Mouse (Mus musculus) intestine, embryonic 16.5 days (tissue): ENCODE data around the gene Tcta. TPM values are rescaled to one million over a fixed set of nuclear protein-coding genes. Genes with fewer than 3 reads are reported as not detected.
A peak's percentile ranks its signal among the peaks of the same experiment; 100 is the strongest.
"Not testable (repeated sequence)": the region's sequence is repeated elsewhere in the genome, so short reads cannot be mapped to it uniquely, and the experiment has no call there.

ENCODE experiments used
- ATAC-seq: fragments of 200-750 bp; cut with Nextera tagmentation; 2 replicates; pipeline ENCODE4 v1.8.0; 2017; ENCODE audit warnings: moderate TSS enrichment, moderate library complexity
- H3K27ac ChIP-seq: fragments of 300-500 bp; sonication (generic); 2 replicates; pipeline ENCODE4 v1.5.1; 2014; ENCODE audit warnings: mild to moderate bottlenecking, low read length
- H3K27me3 ChIP-seq: fragments of 300-500 bp; sonication (generic); replicated peaks from 2 replicates; pipeline ENCODE4 v1.6.1; 2014; ENCODE audit warnings: low read length, control low read depth, mixed read lengths; ENCODE audit not compliant: control insufficient read depth, insufficient read depth
- H3K36me3 ChIP-seq: fragments of 300-500 bp; sonication (generic); 2 replicates; pipeline ENCODE4 v1.6.1; 2014; ENCODE audit warnings: low read length, control low read depth; ENCODE audit not compliant: control insufficient read depth, insufficient read depth
- H3K4me1 ChIP-seq: fragments of 300-500 bp; sonication (generic); 2 replicates; pipeline ENCODE4 v1.6.1; 2014; ENCODE audit warnings: low read length, control low read depth, mixed read lengths; ENCODE audit not compliant: control insufficient read depth, insufficient read depth
- H3K4me2 ChIP-seq: fragments of 300-500 bp; sonication (generic); 2 replicates; pipeline ENCODE4 v1.6.1; 2014; ENCODE audit warnings: low read depth, low read length, control low read depth
- H3K4me3 ChIP-seq: fragments of 300-500 bp; sonication (generic); 2 replicates; pipeline ENCODE4 v1.5.1; 2014; ENCODE audit warnings: mild to moderate bottlenecking, low read length
- H3K9ac ChIP-seq: fragments of 300-500 bp; sonication (generic); 2 replicates; pipeline ENCODE4 v1.6.1; 2014; ENCODE audit warnings: low read depth, low read length
- H3K9me3 ChIP-seq: fragments of 300-500 bp; sonication (generic); 2 replicates; pipeline ENCODE4 v1.6.1; 2016; ENCODE audit warnings: low read length, control low read depth; ENCODE audit not compliant: control insufficient read depth
- WGBS: fragments of 180-500 bp; shearing (Covaris S2); extraction: QIAGEN DNeasy Blood & Tissue Kit; methylation state at CpG from one replicate; pipeline ENCODE4 v1.1.7; 2014; 5-methylcytosine and 5-hydroxymethylcytosine counted together
- polyA plus RNA-seq: library from polyadenylated mRNA; unstranded; fragments of >200 nt; fragmentation: Nextera tagmentation; extraction: Ambion mirVana; gene quantifications from 2 replicates; pipeline ENCODE4 v1.2.1, GENCODE M21; 2015

Tcta gene
- polyA plus RNA-seq, 1 experiment from 2014 or later: 40.9 TPM

DNA sequence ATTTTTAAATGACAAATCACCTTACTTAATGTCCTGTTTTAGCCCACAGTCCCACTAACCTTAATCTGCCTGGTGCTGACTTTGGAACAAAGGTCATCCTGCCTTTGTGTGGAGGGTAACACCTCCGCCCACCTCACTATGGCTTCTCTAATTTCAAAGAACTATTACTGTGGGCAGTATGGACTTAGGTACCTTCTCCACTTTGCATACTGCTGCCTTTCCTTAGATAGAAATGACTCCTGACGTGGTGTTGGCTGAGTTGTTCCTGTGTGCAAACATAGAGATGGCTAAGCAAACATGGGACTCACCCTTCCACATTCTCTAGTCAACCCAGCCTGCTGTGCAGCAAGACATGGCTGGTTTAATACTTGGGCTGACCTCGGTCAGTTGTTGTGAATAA, 4.1 kb downstream of the Tcta start:
- Histone ChIP-seq H3K4me3 (no peak overlapping the region), H3K4me2 (no peak overlapping the region), H3K9me3 (no peaks in the 10 kb centered on the region), H3K36me3 (peaks cover 8% of the 10 kb centered on the region; the same call in 1 of the 2 replicates), H3K27ac (peak overlapping the region; percentile 51), H3K4me1 (0 out of 2 replicates have a peak, but pooled peaks cover 3% of the 10 kb centered on the region), H3K27me3 (no peaks in the 10 kb centered on the region), H3K9ac (no peak overlapping the region)
- WGBS: 61% methylated on average over 3 of the region's 3 CpGs
- peak; percentile 4; the same call in 1 of the 2 replicates for ATAC-seq

DNA sequence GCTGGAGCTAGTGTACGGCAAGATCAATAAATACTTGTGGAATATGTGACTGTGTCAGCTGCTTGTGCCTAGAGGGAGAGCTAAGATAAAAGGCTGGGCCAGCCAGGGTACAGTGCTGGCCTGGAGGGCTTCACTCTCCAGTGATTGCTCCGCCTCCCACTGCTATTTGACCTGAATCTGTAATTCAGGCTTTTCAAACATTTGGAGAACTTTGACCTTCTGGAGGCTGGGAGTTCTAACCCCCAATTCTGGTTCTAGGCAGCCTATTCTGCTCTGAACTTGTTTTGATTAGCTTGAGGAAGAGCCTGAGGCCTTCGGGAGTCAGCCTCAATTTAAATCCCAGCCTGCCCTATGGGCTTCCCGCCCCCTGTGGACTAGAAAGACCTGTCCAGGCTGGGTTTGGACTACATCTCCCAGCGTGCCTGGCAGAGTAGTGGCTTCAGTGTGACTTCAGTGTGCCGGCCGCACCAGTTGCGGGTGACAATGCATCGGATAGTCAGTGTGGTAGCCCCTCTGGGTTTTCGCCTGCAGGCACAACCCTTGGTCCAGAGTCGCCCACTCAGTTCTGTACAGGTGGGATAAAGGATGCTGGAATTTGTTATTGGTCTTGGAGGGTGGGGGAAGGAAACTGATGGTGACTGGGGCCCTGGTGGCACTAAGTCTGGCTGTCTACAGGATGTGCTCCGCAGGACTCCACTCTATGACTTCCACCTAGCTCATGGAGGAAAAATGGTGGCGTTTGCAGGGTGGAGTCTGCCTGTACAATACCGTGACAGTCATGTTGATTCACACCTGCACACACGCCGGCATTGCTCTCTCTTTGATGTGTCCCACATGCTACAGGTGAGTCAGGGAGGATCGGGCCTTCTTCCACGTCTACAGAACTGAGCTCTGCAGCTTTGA, 9.3 kb downstream of the Tcta start, which contains the start of gene Amt:
Gene Amt, plus strand, starts transcription at position 401 of the 903 bp plus-strand sequence.
- Histone ChIP-seq H3K9ac (peak within 1 kb of the TSS; percentile 57), H3K4me3 (peak within 1 kb of the TSS; percentile 31), H3K4me1 (peaks cover 7% of the 10 kb centered on the region; the same call in 1 of the 2 replicates), H3K9me3 (no peaks in the 10 kb centered on the region), H3K27ac (peak within 1 kb of the TSS; percentile 78), H3K27me3 (no peaks in the 10 kb centered on the region), H3K4me2 (peak within 1 kb of the TSS; percentile 41), H3K36me3 (no peaks in the 10 kb centered on the region)
- ATAC-seq: peak; percentile 86
- WGBS: 20% methylated on average over 18 of the region's 18 CpGs

DNA sequence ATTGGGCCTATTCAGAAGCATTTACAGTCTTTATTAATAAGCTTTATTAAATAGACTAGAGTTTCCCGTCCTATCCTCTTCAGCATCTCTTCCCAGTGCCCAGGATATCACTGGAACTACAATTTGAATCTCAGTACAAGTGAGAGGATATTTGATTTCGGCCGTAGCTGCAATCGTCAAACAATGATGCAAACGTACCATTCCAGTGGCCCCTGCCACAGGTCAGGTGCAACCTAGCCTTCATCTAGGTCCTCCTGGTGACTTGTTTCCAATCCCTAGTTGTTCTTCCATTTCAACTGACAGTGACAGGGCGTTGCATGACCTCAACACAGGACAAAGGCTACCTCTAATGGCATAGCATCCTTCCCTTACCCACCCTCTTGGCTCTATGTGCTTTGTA, 15.2 kb downstream of the Tcta start:
- H3K27ac ChIP-seq: no peak overlapping the region
- WGBS: 37% methylated on average over 6 of the region's 6 CpGs
- H3K9me3 ChIP-seq: no peaks in the 10 kb centered on the region
- H3K27me3 ChIP-seq: no peaks in the 10 kb centered on the region
- H3K4me1 ChIP-seq: peaks cover 10% of the 10 kb centered on the region
- H3K36me3 ChIP-seq: no peaks in the 10 kb centered on the region
- ATAC-seq: no peak
- peak overlapping the region; percentile 49 for H3K4me2 ChIP-seq
- peak overlapping the region; percentile 60 for H3K4me3 ChIP-seq
- H3K9ac ChIP-seq: peak overlapping the region; percentile 53

DNA sequence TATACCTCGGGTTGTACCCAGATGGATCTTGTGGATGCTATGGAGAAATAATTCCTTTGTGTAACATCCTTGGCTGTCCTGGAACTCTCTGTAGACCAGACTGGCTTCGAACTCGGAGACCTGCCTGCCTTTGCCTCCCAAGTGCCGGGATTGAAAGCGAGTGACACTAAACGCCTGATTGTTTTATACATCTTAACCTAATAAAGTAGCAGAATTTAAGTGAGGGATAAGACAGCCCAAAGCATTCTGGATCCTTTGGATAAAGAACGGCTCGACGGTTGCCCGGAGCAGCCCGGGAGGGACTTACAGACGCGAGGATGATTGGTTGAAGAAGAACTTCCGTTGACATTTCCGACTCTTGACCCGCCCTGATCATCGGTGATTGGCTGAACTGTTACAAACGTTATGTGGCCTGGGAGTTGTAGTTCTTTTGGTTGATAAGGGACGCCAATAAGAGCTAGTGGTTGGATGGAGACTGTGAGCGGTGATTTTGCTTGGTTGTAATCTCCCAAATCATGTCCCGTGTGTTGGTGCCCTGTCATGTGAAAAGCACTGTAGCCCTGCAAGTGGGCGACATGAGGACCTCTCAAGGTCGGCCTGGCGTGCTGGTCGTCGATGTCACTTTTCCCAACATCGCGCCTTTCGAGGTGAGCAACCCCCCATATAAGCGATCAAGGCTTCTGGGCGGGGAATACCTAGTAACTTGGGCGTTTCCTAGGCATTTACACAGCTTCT, 15.8 kb downstream of the Tcta start, which contains the start of gene Nicn1:
Gene Nicn1, plus strand, starts transcription at position 414 of the 735 bp plus-strand sequence.
- peaks cover 9% of the 10 kb centered on the region for H3K4me1 ChIP-seq
- no peaks in the 10 kb centered on the region for H3K27me3 ChIP-seq
- peak; percentile 98 for ATAC-seq
- H3K9ac ChIP-seq: peak within 1 kb of the TSS; percentile 68
- peak within 1 kb of the TSS; percentile 49 for H3K4me2 ChIP-seq
- peak within 1 kb of the TSS; percentile 60 for H3K4me3 ChIP-seq
- WGBS: under 1% methylated on average over 32 of the region's 32 CpGs
- H3K27ac ChIP-seq: peak within 1 kb of the TSS; percentile 10
- H3K9me3 ChIP-seq: no peaks in the 10 kb centered on the region
- H3K36me3 ChIP-seq: no peaks in the 10 kb centered on the region

DNA sequence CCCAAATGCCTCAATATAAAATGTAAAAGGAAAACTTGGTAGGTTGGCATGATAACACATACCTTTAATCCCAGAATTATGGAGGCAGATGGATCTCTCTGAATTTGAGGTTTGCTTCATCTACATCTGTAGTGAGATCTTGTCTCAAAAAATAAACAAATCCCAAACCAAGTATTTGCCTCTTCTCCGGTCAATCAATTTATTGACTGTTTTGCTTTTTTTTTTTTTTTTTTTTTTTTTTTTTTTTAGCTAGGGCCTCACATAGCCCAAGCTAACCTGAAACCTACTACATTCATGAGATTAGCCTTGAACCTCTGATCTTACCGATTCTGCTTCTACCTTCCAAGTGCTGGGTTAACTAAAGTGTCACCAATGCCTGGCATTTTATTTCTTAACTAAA, 16.6 kb downstream of the Tcta start:
- H3K27ac ChIP-seq: no peak overlapping the region
- no peaks in the 10 kb centered on the region for H3K36me3 ChIP-seq
- ATAC-seq: no peak
- no peak overlapping the region for H3K4me3 ChIP-seq
- no peaks in the 10 kb centered on the region for H3K27me3 ChIP-seq
- H3K4me2 ChIP-seq: peak overlapping the region; percentile 45; the same call in 1 of the 2 replicates
- WGBS: 57% methylated on average over 2 of the region's 2 CpGs
- no peak overlapping the region for H3K9ac ChIP-seq
- no peaks in the 10 kb centered on the region for H3K9me3 ChIP-seq
- H3K4me1 ChIP-seq: peaks cover 9% of the 10 kb centered on the region

DNA sequence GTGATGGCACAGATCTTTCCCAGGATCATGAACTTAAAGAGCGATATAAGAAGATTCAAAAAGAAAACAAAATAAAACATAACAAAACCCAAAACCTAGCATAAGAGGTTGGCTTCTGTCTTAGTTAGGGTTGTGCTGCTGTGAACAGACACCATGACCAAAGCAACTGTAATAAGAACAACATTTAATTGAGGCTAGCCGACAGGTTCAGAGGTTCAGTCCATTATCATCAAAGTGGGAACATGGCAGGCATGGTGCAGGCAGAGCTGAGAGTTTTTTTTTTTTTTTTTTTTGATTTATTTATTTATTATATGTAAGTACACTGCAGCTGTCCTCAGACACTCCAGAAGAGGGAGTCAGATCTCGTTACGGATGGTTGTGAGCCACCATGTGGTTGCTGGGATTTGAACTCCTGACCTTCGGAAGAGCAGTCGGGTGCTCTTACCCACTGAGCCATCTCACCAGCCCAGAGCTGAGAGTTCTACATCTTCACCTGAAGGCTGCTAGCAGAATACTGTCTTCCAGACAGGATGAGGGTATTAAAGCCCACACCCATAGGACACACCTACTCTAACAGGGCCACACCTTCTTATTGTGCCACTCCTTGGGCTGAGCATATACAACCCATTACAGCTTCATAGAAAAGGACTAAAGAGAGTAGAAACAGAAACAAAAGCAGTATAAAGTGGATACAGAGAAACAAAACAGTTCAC, 18.3 kb downstream of the Tcta start:
- H3K9me3 ChIP-seq, H3K27me3 ChIP-seq, H3K4me1 ChIP-seq, H3K36me3 ChIP-seq, H3K4me2 ChIP-seq, H3K4me3 ChIP-seq, H3K27ac ChIP-seq, H3K9ac ChIP-seq, ATAC-seq: not testable (repeated sequence)
- WGBS: 92% methylated on average over 4 of the region's 6 CpGs

DNA sequence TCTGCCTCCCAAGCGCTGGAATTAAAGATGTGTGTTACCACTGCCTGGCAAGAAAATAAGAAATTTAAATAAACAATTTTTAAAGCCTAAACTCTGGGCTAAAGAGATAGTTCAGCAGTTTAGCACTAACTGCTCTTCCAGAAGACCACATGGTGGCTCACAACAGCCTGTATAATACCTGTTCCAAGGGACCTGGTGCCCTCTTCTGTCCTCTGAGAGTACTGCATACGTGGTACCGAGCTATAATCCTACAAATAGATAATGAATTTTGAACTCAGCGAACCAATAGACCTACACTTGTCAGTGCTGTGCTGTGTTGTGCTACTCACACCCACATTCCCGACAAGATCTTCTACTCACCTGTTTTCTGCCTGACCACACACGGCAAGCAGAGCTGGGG, 21.6 kb downstream of the Tcta start:
- peak; percentile 72 for ATAC-seq
- 12% methylated on average over 6 of the region's 6 CpGs for WGBS
- Histone ChIP-seq H3K4me3 (no peak overlapping the region), H3K36me3 (no peaks in the 10 kb centered on the region), H3K9ac (no peak overlapping the region), H3K4me2 (no peak overlapping the region), H3K4me1 (no peaks in the 10 kb centered on the region), H3K27me3 (no peaks in the 10 kb centered on the region), H3K27ac (no peak overlapping the region), H3K9me3 (no peaks in the 10 kb centered on the region)

DNA sequence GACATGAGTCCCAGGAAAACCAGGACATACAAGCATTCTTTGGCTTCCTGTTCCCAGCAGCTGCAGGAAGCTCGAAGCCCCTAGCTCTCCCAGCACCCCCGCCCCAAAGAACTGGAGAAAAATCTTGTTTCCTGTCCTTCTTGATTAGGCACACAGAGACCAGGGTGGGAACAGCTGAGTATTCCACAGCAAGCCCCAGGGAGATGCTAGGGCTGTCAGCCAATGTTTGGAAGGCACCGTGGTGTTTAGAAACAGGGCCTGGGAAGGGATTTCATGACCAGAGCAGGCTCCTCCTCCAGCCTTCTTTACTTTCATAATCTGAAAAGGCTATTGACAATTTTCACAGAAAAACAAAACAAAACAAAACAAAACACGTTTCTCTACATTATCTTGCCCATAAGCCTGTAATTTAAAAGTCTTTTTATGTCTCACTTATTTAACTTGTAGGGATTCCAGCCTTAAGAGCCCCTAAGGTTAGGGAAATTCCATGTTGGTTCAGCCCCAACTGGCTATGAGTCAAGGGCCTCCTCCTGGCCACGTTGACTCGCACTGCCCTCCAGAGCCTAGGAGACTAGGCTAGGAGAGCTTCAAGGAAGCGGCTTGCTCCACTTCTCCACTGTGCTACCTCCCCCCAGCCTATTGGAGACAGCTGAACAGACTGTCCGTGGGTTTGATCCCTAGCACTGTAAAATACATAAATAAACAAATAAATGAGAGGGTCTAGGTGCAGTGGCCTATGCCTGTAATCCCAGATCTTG, 25.7 kb downstream of the Tcta start:
- peak; percentile 80 for ATAC-seq
- no peaks in the 10 kb centered on the region for H3K9me3 ChIP-seq
- H3K36me3 ChIP-seq: no peaks in the 10 kb centered on the region
- no peaks in the 10 kb centered on the region for H3K27me3 ChIP-seq
- no peak overlapping the region for H3K4me3 ChIP-seq
- 25% methylated on average over 8 of the region's 8 CpGs for WGBS
- H3K27ac ChIP-seq: peak overlapping the region; percentile 70
- no peaks in the 10 kb centered on the region for H3K4me1 ChIP-seq
- no peak overlapping the region for H3K4me2 ChIP-seq
- 0 out of 2 replicates have a peak overlapping the region, but pooled peaks have one; percentile 11 for H3K9ac ChIP-seq
